Mouse (Mus musculus) layer of hippocampus, adult 9-10 months (tissue): ENCODE measurements around the gene Rgl2.

Source experiments
- DNase-seq: peaks from one replicate; pipeline ENCODE4 v3.0.0; 2022; ENCODE audit warnings: low spot score

The Rgl2 gene

GRCm38 (mm10) chr17:33908331-33909076 is 20.8 kb upstream of the Rgl2 start:
- DNase-seq = no peak

DNA sequence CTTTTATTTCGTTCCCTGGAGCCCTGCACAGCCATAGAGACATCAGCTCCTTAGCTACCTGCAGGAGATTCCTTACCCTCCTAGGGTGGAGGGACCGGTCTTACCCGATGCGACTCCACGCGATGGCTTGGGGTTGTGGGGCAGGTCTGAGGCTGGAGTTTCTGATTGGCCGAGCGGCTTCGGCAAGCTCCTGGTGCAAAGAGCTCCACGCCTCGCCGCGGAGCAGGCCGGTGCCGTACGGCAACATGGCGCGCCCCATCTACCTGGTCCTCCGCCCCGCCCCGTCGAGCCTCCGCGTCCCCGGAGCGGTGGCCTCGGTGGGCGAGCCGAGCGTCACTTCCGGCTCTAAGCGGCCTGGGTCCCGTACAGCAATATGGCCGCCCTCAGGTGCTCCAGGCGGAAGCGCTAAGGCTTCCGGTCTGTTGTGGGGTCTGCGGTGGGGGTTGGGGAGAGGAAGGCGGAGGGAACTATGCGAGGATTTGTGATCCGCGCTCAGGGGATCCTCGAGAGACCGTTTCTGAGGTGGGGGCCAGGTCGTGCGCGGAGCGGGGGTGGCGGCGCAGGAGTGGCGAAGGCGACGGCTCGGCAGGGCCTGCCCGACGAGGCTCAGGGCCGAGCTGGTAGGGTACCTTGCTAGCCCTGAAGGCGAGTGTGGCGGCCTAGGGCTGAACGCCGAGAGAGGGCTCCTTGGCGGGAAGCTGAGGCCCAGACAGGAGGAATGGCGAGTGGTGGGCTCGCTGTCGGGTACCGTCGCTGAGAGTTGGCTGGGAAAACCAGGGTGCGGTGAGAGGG is 20.1 kb upstream of the Rgl2 start, which contains the start of gene Daxx:
Gene Daxx, plus strand, starts transcription at position 338 of the 792 bp plus-strand sequence.
- DNase-seq = peak; percentile 88

GRCm38 (mm10) chr17:33909869-33910250 is 19.5 kb upstream of the Rgl2 start:
- no peak for DNase-seq

GRCm38 (mm10) chr17:33910346-33911051 is 18.8 kb upstream of the Rgl2 start:
- DNase-seq = no peak

GRCm38 (mm10) chr17:33911052-33911812 is 18.1 kb upstream of the Rgl2 start:
- no peak for DNase-seq

- DNase-seq = no peak
These were observed 17.4 kb upstream of the Rgl2 start for GRCm38 (mm10) chr17:33911813-33912414.

GRCm38 (mm10) chr17:33913264-33913663 is 16.1 kb upstream of the Rgl2 start:
- no peak for DNase-seq

DNA sequence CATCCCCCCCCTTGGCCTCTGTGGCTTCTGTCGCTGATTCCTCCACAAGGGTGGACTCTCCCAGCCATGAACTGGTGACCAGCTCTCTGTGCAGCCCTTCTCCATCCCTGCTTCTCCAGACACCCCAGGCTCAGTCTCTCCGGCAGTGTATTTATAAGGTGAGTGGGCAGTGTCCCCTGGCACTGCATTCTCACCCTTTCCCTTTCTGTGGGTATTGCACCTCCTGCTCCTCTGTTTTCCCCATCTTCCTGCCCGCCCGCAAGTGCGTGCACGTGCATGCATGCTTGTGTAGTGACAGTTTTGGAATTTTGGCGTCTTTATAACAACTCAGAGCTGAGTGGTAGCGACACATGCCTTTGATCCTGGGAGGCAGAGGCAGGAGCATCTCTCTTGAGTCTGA is 15.4 kb upstream of the Rgl2 start:
- DNase-seq = no peak

DNA sequence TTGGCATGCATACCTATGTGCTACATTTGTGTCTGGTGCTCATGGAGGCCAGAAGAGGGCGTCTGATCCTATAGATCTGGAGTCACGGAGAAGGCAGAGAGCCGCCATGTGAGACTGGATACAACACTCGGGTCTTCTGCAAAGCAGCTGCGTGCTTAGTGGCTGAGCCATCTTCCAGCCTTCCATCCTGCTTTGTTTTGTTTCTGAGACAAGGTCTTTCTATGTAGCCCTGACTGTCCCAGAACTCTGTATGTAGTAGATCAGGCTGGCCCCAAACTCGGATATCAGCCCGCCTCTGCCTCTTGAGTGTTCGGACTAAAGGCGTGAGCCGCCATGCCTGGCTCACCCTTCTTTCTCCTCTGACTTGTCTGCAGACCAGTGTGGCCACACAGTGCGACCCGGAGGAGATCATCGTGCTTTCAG is 14.4 kb upstream of the Rgl2 start:
- no peak for DNase-seq

GRCm38 (mm10) chr17:33915671-33916250 is 13.6 kb upstream of the Rgl2 start, which contains the start of the genes Tapbp and Zbtb22:
TSS of gene Tapbp (plus strand) at chr17:33915899.
TSS of gene Zbtb22 (plus strand) at chr17:33915904.
- peak; percentile 91 for DNase-seq

- no peak for DNase-seq
These were observed 13.0 kb upstream of the Rgl2 start for GRCm38 (mm10) chr17:33916294-33916693.

- DNase-seq = no peak
These were observed 12.3 kb upstream of the Rgl2 start for GRCm38 (mm10) chr17:33916847-33917655.

GRCm38 (mm10) chr17:33917656-33918292 is 11.6 kb upstream of the Rgl2 start:
- DNase-seq = no peak

GRCm38 (mm10) chr17:33918293-33919203 is 10.8 kb upstream of the Rgl2 start:
- no peak for DNase-seq

DNA sequence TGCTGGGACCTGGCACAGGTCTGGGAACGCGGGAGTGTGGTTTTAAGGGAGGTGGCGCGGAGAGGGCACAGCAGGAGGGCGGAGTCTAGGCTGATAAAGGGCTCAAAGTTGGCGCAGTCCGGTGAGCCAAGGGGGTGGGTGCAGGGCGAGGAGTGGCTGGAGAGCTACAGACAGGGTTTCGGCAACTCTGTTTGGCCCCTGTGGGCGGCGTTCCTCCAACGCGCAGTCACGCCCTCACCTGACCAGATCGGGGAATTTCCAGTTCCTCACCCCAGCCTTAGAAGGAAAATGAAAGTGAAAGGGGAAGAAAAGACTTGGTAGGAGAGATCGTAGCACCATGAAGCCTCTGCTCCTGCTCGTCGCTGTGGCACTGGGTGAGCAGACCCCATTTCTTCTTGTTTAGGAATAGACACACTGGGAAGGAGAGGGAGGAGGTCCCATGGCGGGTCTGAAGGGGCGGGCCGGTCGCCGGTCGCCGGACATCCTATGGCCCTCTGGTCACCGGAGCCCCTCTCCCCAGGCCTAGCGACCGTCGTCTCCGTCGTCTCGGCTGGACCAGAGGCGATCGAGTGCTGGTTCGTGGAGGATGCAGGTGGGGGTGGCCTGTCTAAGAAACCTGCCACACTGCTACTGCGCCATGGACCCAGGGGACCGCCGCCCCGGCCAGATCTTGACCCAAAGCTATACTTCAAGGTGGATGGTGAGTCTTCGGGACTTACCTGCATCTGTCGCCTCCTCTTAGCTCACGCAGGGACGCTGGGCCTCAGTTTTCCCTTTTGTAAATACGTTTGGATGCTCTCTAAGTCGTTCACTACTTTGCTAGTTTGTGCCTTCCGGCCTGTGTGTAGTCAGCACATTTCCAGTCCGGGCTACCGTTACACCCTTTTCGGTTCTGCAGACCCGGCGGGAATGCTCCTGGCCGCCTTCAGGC is 9.7 kb upstream of the Rgl2 start:
- no peak for DNase-seq

DNA sequence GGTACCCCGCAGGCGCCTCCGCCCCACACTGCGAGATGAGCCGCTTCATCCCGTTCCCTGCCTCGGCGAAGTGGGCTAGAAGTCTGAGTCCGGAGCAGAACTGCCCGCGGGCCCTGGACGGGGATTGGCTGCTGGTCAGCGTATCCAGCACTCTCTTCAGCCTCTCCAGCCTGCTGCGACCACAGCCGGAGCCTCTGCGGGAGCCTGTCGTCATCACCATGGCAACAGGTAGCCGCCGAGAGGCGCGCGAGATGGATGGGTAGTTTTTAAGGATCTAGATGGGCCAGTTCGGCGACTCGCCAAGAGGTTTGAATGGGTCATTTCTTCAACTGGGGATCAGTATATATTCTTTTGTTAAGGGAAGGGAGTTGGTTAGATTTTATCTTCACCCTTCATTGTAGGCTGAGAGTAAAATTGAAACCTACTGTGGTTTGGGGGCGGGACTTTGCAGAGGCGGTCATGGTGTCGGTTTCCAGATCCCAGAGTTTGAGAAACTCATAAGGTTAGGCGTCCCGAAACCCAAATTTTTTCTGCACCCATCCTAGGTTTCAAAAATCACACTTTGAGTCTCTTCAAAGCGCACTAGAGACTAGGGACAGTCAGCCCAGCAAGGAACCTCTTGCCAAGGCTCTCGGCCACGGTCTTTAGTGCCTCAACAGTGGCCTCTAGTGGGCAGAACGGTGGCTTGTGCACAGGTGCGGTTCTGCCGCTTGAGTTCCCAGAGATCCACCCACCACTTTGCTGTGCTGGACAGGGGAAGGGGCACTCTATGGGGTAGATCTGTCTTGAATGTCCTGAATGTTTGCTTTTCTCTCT is 8.9 kb upstream of the Rgl2 start:
- DNase-seq = no peak

GRCm38 (mm10) chr17:33921361-33921760 is 8.0 kb upstream of the Rgl2 start:
- DNase-seq = no peak
